Mouse (Mus musculus) adrenal gland, adult 18-20 months (tissue): ENCODE data around the gene Olfr609. TPM values are rescaled to one million over a fixed set of nuclear protein-coding genes. Genes with fewer than 3 reads are reported as not detected.
"Not testable (repeated sequence)": the region's sequence is repeated elsewhere in the genome, so short reads cannot be mapped to it uniquely, and the experiment has no call there.

Source experiments
- DNase-seq, 2 experiments: peaks; one replicate each; pipeline ENCODE4 v3.0.0; 2021 to 2022; ENCODE audit warnings: low spot score in 2 of 2
- long read RNA-seq, 2 experiments: library from polyadenylated mRNA; stranded (forward); transcript quantifications; one replicate each; pipeline ENCODE4 v2.0.0; 2021
- total RNA-seq, 2 experiments: library from RNA; stranded (reverse); gene quantifications; 1 replicate in 1 of 2; 2 replicates in 1 of 2; pipeline ENCODE4 v1.2.3; 2021

The Olfr609 gene
- not detected for total RNA-seq
- long read RNA-seq, experiment 1, result 0 reads
- long read RNA-seq, experiment 2, result 0 reads

DNA sequence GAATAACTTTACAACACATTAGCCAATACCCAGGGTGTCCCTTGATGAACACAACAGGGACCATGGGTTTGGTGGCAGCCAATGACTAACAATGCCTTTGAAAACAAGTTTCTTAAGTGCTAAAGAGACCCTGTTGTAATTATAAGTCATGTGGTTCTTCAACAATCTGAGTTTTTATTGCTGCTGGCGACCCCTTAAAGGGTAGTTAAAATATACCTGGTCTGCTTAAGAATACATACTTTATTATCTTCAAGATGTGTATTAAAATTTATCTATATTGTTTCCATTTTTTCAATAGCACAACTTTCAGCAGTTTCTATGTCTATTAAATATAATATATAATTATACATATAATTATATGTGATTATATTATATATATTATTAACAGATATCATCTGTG is at the start of gene Olfr609:
TSS of gene Olfr609 (minus strand) at position 101 of the 400 bp plus-strand sequence.
- DNase-seq, result no peak

DNA sequence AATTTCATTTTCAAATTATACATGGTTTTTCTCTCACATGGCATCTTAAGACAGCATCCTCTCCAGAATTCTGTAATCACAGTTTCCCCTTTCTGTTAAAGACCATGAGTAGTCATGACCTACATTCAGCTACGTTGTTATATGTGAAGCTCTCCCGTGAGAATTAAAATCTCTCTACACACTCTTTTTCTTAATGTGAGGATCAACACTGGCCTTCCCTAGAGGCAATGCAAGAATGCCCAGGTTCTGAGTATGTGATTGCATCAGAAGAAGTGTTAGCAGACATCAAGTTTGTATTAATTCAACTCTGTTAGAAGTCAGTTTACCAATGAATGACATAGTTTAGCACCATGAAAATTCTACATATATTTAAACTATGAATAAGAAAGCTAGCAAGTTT is 44.8 kb upstream of the Olfr609 start, which contains the start of gene Olfr612:
TSS of gene Olfr612 (minus strand) at position 101 of the 400 bp plus-strand sequence.
- DNase-seq, result not testable (repeated sequence)

DNA sequence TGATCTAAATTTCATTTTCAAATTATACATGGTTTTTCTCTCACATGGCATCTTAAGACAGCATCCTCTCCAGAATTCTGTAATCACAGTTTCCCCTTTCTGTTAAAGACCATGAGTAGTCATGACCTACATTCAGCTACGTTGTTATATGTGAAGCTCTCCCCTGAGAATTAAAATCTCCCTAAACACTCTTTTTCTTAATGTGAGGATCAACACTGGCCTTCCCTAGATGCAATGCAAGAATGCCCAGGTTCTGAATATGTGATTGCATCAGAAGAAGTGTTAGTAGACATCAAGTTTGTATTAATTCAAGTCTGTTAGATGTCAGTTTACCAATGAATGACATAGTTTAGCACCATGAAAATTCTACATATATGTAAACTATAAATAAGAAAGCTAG is 22.9 kb upstream of the Olfr609 start, which contains the start of gene Olfr611:
TSS of gene Olfr611 (minus strand) at position 101 of the 400 bp plus-strand sequence.
- not testable (repeated sequence) for DNase-seq

DNA sequence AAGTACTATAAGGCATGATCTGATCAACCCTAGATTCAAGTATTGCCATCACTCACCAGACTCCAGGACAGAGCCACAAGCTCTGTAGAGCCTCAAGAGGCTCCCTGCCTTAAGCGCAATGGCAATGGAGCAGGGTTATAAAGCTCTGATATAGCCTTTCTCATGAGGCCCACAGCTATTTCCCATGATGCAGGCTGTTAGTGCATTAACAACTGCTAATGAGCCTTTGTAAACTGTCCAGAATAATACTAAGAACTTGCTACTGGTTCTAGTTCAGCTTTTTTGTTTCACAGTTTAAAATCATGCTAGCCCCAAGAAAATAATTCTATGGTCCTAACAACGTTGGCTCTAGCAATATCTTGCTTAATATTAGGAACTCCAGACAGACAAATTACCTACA is 14.2 kb upstream of the Olfr609 start, which contains the start of gene Olfr610:
TSS of gene Olfr610 (minus strand) at position 101 of the 400 bp plus-strand sequence.
- no peak for DNase-seq

DNA sequence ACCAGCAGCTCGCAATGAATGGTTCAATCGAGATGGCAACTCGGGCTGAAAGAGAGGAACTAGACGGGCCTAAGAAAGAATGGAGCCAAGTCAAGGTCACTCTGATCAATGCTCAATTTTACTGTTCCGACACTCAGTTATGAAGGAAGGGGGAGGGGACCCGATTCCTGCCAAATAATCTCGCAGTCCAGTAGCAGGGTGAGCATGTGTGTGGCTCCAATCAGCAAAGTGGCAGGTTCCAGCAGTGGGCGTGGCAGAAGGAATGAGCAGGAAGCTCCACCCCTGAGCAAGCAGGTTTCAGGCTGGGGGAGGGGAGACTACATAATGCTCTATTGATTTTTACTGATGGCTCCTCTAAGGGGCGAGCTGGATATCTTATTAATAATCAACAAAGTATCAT is 20.8 kb downstream of the Olfr609 start:
- DNase-seq, result not testable (repeated sequence)

DNA sequence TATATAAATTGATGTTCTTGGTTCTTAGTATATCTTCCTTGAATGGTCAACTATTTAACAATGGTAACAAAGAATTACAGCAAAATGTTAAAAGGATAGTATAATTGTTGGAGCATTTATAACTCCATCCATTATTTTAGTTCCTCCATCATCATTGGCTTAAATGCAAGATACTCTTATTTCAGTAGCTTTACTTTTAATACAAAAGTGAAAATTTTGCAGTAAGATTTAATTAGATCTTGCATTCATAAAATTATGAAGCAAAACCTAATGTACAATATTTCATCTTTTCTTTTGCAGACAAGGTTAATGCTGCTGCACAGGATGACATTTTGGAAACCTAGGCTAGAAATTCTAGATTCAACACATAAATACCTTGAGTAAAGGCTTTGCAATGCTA is 28.3 kb downstream of the Olfr609 start, which contains the start of gene Olfr608:
TSS of gene Olfr608 (plus strand) at position 301 of the 400 bp plus-strand sequence.
- DNase-seq, result no peak

DNA sequence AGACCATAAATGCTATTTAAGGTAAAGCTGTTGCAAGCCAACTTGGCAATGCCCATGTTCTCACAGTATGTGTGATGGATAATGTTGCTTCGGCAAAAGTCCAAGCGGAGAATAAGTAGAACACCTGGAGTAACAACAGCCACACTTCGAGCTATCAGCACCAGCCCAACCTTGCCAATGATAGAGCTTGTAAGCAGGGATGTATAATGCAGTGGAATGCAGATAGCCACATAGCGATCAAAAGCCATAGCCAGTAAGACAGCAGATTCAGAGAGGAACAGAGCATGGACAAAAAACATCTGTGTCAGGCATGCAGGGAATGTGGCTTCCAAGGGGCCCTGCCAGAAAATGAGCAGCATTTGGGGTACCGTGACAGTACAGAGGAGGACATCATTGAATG is 37.3 kb downstream of the Olfr609 start:
- DNase-seq, result no peak

DNA sequence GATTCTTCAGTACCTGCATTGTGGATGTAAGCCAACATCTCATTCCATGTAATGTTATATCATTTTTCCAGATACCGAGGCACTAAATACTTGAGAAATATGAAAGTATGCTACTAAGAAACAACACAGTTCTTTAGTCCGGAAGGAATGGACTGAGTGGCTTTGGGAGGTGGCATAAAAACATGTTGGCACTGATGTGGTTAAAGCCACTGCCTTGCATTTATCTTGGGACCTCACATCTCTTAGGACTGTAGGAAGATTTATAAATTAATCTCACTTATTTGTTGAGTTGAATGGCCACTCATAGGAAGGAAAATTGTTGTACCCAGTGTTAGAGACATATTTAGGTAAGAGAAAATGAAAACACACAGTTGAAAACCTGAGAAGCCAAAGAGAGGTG is 49.1 kb downstream of the Olfr609 start, which contains the start of gene Olfr606:
TSS of gene Olfr606 (plus strand) at position 301 of the 400 bp plus-strand sequence.
- no peak for DNase-seq

DNA sequence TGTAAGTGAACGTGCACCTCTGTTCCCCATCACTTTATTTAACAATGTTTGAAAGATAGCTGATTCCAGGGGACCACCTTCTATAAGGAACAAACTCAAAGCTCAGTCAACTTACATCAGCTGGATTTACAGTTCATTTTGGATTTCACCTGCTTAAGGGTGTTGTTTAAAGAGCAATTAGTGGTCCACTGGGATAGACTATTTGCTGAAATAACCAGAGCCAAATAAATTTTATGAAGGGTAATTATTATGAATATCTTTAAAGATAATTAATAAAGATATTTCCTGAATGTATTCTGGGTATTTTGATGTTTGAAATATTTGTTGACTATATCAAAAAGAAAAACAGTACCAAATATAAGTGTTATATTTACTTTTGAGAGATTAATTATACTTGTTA is 52.5 kb downstream of the Olfr609 start, which contains the start of gene Olfr605:
TSS of gene Olfr605 (minus strand) at position 101 of the 400 bp plus-strand sequence.
- no peak for DNase-seq

Other genes with a start within 250 kb of the Olfr609 start
- gene Usp17ld, start 245.6 kb downstream of the Olfr609 start, total RNA-seq, result not detected
- not detected for gene Olfr596, start 192.4 kb downstream of the Olfr609 start, total RNA-seq
- gene Olfr597, start 181.7 kb downstream of the Olfr609 start, total RNA-seq, result not detected
- gene Olfr598, start 174.5 kb downstream of the Olfr609 start, total RNA-seq, result not detected
- gene Olfr599, start 162.1 kb downstream of the Olfr609 start, total RNA-seq, result not detected
- gene Olfr600, start 148.4 kb downstream of the Olfr609 start, total RNA-seq, result not detected
- gene Olfr601, start 135.4 kb downstream of the Olfr609 start, total RNA-seq, result not detected
- gene Olfr603, start 111.9 kb downstream of the Olfr609 start, total RNA-seq, result not detected
- not detected for gene Usp17lc, start 83.0 kb downstream of the Olfr609 start, total RNA-seq
- gene Olfr605, start 52.6 kb downstream of the Olfr609 start, total RNA-seq, result not detected
- gene Olfr606, start 49.0 kb downstream of the Olfr609 start, total RNA-seq, result not detected
- gene Olfr607, start 33.9 kb downstream of the Olfr609 start, total RNA-seq, result not detected
- gene Olfr608, start 28.2 kb downstream of the Olfr609 start, total RNA-seq, result not detected
- not detected for gene Olfr610, start 14.1 kb upstream of the Olfr609 start, total RNA-seq
- gene Olfr611, start 22.8 kb upstream of the Olfr609 start, total RNA-seq, result not detected
- gene Olfr612, start 44.7 kb upstream of the Olfr609 start, total RNA-seq, result not detected
- gene Olfr613, start 50.0 kb upstream of the Olfr609 start, total RNA-seq, result not detected
- not detected for gene Olfr615, start 58.0 kb upstream of the Olfr609 start, total RNA-seq
- gene Olfr616, start 71.1 kb upstream of the Olfr609 start, total RNA-seq, result not detected
- not detected for gene Olfr617, start 75.0 kb upstream of the Olfr609 start, total RNA-seq
- gene Olfr618, start 92.0 kb upstream of the Olfr609 start, total RNA-seq, result not detected
- not detected for gene Olfr619, start 102.5 kb upstream of the Olfr609 start, total RNA-seq
- gene Olfr620, start 114.5 kb upstream of the Olfr609 start, total RNA-seq, result not detected
- not detected for gene Olfr622, start 144.6 kb upstream of the Olfr609 start, total RNA-seq
- not detected for gene Olfr623, start 165.6 kb upstream of the Olfr609 start, total RNA-seq
- not detected for gene Olfr624, start 173.1 kb upstream of the Olfr609 start, total RNA-seq
- not detected for gene Olfr625-ps1, start 184.7 kb upstream of the Olfr609 start, total RNA-seq
- not detected for gene Olfr243, start 216.6 kb upstream of the Olfr609 start, total RNA-seq
- gene Olfr628, start 232.3 kb upstream of the Olfr609 start, total RNA-seq, result not detected
- gene Olfr629, start 246.9 kb upstream of the Olfr609 start, total RNA-seq, result not detected